9 mouse cellular contexts compared by ENCODE assay signal in the genomic region with DNA sequence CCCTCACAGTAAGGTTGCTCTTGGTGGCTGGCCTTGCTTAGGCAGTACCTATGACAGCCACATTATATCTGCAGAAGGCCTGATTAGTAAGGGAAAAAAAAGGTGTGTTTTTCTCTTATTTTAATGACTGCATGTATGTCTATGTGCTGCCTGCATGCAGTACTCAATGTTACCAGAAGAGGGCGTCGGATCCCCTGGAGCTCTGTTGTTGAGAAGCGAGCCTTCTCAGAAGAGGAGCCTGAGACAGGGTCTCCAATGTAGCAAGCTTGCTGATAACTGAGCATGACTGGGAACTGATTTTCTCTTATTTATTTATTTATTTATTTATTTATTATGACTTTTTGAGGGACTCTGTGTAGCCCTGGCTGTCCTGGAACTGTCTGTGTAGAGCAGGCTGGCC. TPM values are rescaled to one million over a fixed set of nuclear protein-coding genes. Genes with fewer than 3 reads are reported as not detected.
DNase-seq lines count a peak whose midpoint lies in the region; ATAC-seq lines count a peak whose summit lies in the region.
"Had no signal": no experiment of that assay in that cellular context is flagged by ENCODE, and none has a peak within 500 bp of the region (broad histone marks: within the 10 kb centered on the region; RNA-seq: fewer than 3 reads in every experiment).

No protein-coding gene starts in this region.

- H3K4me2 ChIP-seq in forebrain, embryonic 14.5 days (ENCODE audit: low read length) = no peak overlapping the region
- no peak overlapping the region for H3K4me2 ChIP-seq in forebrain, embryonic 13.5 days
- no peak overlapping the region for H3K4me2 ChIP-seq in midbrain, embryonic 16.5 days (ENCODE audit: low read length)
- H3K4me2 ChIP-seq: embryonic facial prominence, embryonic 12.5 days had no signal

- no peaks in the 10 kb centered on the region for H3K9me3 ChIP-seq in forebrain, embryonic 14.5 days (replicated peaks; ENCODE audit: control insufficient read depth, low read length)
- H3K9me3 ChIP-seq in forebrain, embryonic 13.5 days (replicated peaks) = no peaks in the 10 kb centered on the region
- H3K9me3 ChIP-seq in midbrain, embryonic 10.5 days (replicated peaks) = no peaks in the 10 kb centered on the region
- H3K9me3 ChIP-seq in midbrain, embryonic 16.5 days (replicated peaks; ENCODE audit: control insufficient read depth, low read length, poor library complexity, severe bottlenecking) = no peaks in the 10 kb centered on the region
- H3K9me3 ChIP-seq: embryonic facial prominence, embryonic 12.5 days had no signal

- H3K36me3 ChIP-seq in forebrain, embryonic 14.5 days (ENCODE audit: control insufficient read depth, insufficient read depth, low read length) = peaks cover 72% of the 10 kb centered on the region
- peaks cover 79% of the 10 kb centered on the region for H3K36me3 ChIP-seq in forebrain, embryonic 13.5 days (ENCODE audit: poor library complexity, severe bottlenecking)
- H3K36me3 ChIP-seq in midbrain, embryonic 10.5 days = peaks cover 97% of the 10 kb centered on the region
- peaks cover 32% of the 10 kb centered on the region for H3K36me3 ChIP-seq in midbrain, embryonic 16.5 days (ENCODE audit: control insufficient read depth, insufficient read depth, low read length)

- no peaks in the 10 kb centered on the region for H3K27me3 ChIP-seq in forebrain, embryonic 14.5 days (replicated peaks; ENCODE audit: control insufficient read depth, insufficient read depth, low read length)
- H3K27me3 ChIP-seq in forebrain, embryonic 13.5 days = no peaks in the 10 kb centered on the region
- H3K27me3 ChIP-seq in midbrain, embryonic 10.5 days (ENCODE audit: low read depth, poor library complexity, severe bottlenecking) = no peaks in the 10 kb centered on the region
- H3K27me3 ChIP-seq in midbrain, embryonic 16.5 days (ENCODE audit: control insufficient read depth, insufficient read depth, low read depth, low read length) = no peaks in the 10 kb centered on the region
- H3K27me3 ChIP-seq: embryonic facial prominence, embryonic 12.5 days had no signal

- DNase-seq in forebrain, embryonic 14.5 days (ENCODE audit: low spot score) = peak; percentile 40
- DNase-seq in midbrain, embryonic 10.5 days (ENCODE audit: low spot score) = peak; percentile 54
- DNase-seq in c-Kit-positive CD71-negative TER-119-negative erythroid progenitor cells, embryonic 14.5 days (ENCODE audit: low read depth) = peak; percentile 46
- no peak for DNase-seq in gastrocnemius, postnatal 25 days
- DNase-seq in left cerebral cortex, adult 18-20 months (ENCODE audit: low spot score in 2 of 2) = no peak

- no peak overlapping the region for H3K9ac ChIP-seq in forebrain, embryonic 14.5 days (ENCODE audit: low read length)
- H3K9ac ChIP-seq in forebrain, embryonic 13.5 days = no peak overlapping the region
- no peak overlapping the region for H3K9ac ChIP-seq in midbrain, embryonic 16.5 days (ENCODE audit: low read depth, low read length)
- H3K9ac ChIP-seq: embryonic facial prominence, embryonic 12.5 days had no signal

- peak; percentile 2; the same call in 1 of the 2 replicates for ATAC-seq in forebrain, embryonic 14.5 days
- no peak for ATAC-seq in forebrain, embryonic 13.5 days
- ATAC-seq in midbrain, embryonic 16.5 days = no peak
- ATAC-seq in megakaryocyte-erythroid progenitor cell, adult 5-6 weeks (replicated peaks; ENCODE audit: low FRiP score, low TSS enrichment, poor library complexity, severe bottlenecking) = peak; percentile 58

- H3K27ac ChIP-seq in forebrain, embryonic 14.5 days (ENCODE audit: low read depth, low read length) = no peak overlapping the region
- no peak overlapping the region for H3K27ac ChIP-seq in forebrain, embryonic 13.5 days
- no peak overlapping the region for H3K27ac ChIP-seq in midbrain, embryonic 10.5 days (replicated peaks)
- no peak overlapping the region for H3K27ac ChIP-seq in midbrain, embryonic 16.5 days (ENCODE audit: low read length)
- H3K27ac ChIP-seq: embryonic facial prominence, embryonic 12.5 days had no signal

- 24% methylated on average over 3 of the region's 3 CpGs for WGBS in forebrain, embryonic 14.5 days
- 15% methylated on average over 3 of the region's 3 CpGs for WGBS in forebrain, embryonic 13.5 days
- 25% methylated on average over 3 of the region's 3 CpGs for WGBS in midbrain, embryonic 10.5 days
- WGBS in midbrain, embryonic 16.5 days = 26% methylated on average over 3 of the region's 3 CpGs

- no peak overlapping the region for H3K4me3 ChIP-seq in forebrain, embryonic 14.5 days (ENCODE audit: low read depth, low read length)
- no peak overlapping the region for H3K4me3 ChIP-seq in forebrain, embryonic 13.5 days
- no peak overlapping the region for H3K4me3 ChIP-seq in midbrain, embryonic 10.5 days
- no peak overlapping the region for H3K4me3 ChIP-seq in midbrain, embryonic 16.5 days (ENCODE audit: low read depth, low read length)
- H3K4me3 ChIP-seq: embryonic facial prominence, embryonic 12.5 days had no signal

- H3K4me1 ChIP-seq in forebrain, embryonic 14.5 days (ENCODE audit: control insufficient read depth, insufficient read depth, low read length) = no peaks in the 10 kb centered on the region
- H3K4me1 ChIP-seq in forebrain, embryonic 13.5 days = no peaks in the 10 kb centered on the region
- H3K4me1 ChIP-seq in midbrain, embryonic 10.5 days = peaks cover 7% of the 10 kb centered on the region; the same call in 1 of the 2 replicates
- H3K4me1 ChIP-seq in midbrain, embryonic 16.5 days (ENCODE audit: control insufficient read depth, insufficient read depth, low read length) = 0 out of 2 replicates have a peak, but pooled peaks cover 2% of the 10 kb centered on the region
- H3K4me1 ChIP-seq: embryonic facial prominence, embryonic 12.5 days had no signal

RNA-seq across cellular contexts. Expression of a gene that starts 7.3 kb away (rescaled TPM):
- 38.6 and 47.9 TPM in 2 replicates for polyA plus RNA-seq in forebrain, embryonic 14.5 days (2014; fragmentation: Nextera tagmentation; extraction: Ambion mirVana)
- 45.2 and 47.3 TPM in 2 replicates for polyA plus RNA-seq in forebrain, embryonic 13.5 days (2015; fragmentation: Nextera tagmentation; extraction: Ambion mirVana)
- polyA plus RNA-seq in midbrain, embryonic 10.5 days (2016; fragmentation: Nextera tagmentation; extraction: Ambion mirVana) = 24.9 and 25.3 TPM in 2 replicates
- 61.2 and 63.0 TPM in 2 replicates for polyA plus RNA-seq in midbrain, embryonic 16.5 days (2015; fragmentation: Nextera tagmentation; extraction: Ambion mirVana)
- total RNA-seq in megakaryocyte-erythroid progenitor cell, adult 5-6 weeks (2014; fragmentation: Nextera tagmentation) = 4.3 and 15.9 TPM in 2 replicates
- 1.8 and 3.1 TPM in 2 replicates for total RNA-seq in megakaryocyte-erythroid progenitor cell, adult 5-6 weeks (2017)
- 1 to 10 TPM; 5.9 to 6.5 TPM for total RNA-seq in gastrocnemius, postnatal 25 days (2021)
- total RNA-seq in left cerebral cortex, adult 18-20 months (2021) = 10 to 100 TPM; 75.6 to 91.0 TPM

RNA-seq across cellular contexts. Expression of a gene that starts 36.7 kb away (rescaled TPM):
- 81.2 and 90.8 TPM in 2 replicates for polyA plus RNA-seq in forebrain, embryonic 14.5 days (2014; fragmentation: Nextera tagmentation; extraction: Ambion mirVana)
- polyA plus RNA-seq in forebrain, embryonic 13.5 days (2015; fragmentation: Nextera tagmentation; extraction: Ambion mirVana) = 242 and 248 TPM in 2 replicates
- 215 and 228 TPM in 2 replicates for polyA plus RNA-seq in midbrain, embryonic 10.5 days (2016; fragmentation: Nextera tagmentation; extraction: Ambion mirVana)
- 140 and 167 TPM in 2 replicates for polyA plus RNA-seq in midbrain, embryonic 16.5 days (2015; fragmentation: Nextera tagmentation; extraction: Ambion mirVana)
- 85.2 and 100 TPM in 2 replicates for total RNA-seq in megakaryocyte-erythroid progenitor cell, adult 5-6 weeks (2014; fragmentation: Nextera tagmentation)
- 49.2 and 56.4 TPM in 2 replicates for total RNA-seq in megakaryocyte-erythroid progenitor cell, adult 5-6 weeks (2017)
- total RNA-seq in gastrocnemius, postnatal 25 days (2021) = 10 to 100 TPM; 16.9 to 17.4 TPM
- 10 to 100 TPM; 50.2 to 50.8 TPM for total RNA-seq in left cerebral cortex, adult 18-20 months (2021)

RNA-seq across cellular contexts. Expression of a gene that starts 36.8 kb away (rescaled TPM):
- 0.85 and 1.1 TPM in 2 replicates for polyA plus RNA-seq in forebrain, embryonic 14.5 days (2014; fragmentation: Nextera tagmentation; extraction: Ambion mirVana)
- polyA plus RNA-seq in forebrain, embryonic 13.5 days (2015; fragmentation: Nextera tagmentation; extraction: Ambion mirVana) = 0.83 and 1.2 TPM in 2 replicates
- polyA plus RNA-seq in midbrain, embryonic 10.5 days (2016; fragmentation: Nextera tagmentation; extraction: Ambion mirVana) = 0.89 and 1.1 TPM in 2 replicates
- polyA plus RNA-seq in midbrain, embryonic 16.5 days (2015; fragmentation: Nextera tagmentation; extraction: Ambion mirVana) = 0.77 and 0.80 TPM in 2 replicates
- total RNA-seq in megakaryocyte-erythroid progenitor cell, adult 5-6 weeks (2014; fragmentation: Nextera tagmentation) = 0.42 and 0.92 TPM in 2 replicates
- total RNA-seq in megakaryocyte-erythroid progenitor cell, adult 5-6 weeks (2017) = 0.08 and 0.52 TPM in 2 replicates
- 1 to 10 TPM; 2.7 to 3.2 TPM for total RNA-seq in gastrocnemius, postnatal 25 days (2021)
- total RNA-seq in left cerebral cortex, adult 18-20 months (2021) = 1 to 10 TPM; 2.6 to 3.6 TPM

RNA-seq across cellular contexts. Expression of a gene that starts 40.5 kb away (rescaled TPM):
- 7.9 and 9.7 TPM in 2 replicates for polyA plus RNA-seq in forebrain, embryonic 14.5 days (2014; fragmentation: Nextera tagmentation; extraction: Ambion mirVana)
- 16.4 and 18.6 TPM in 2 replicates for polyA plus RNA-seq in forebrain, embryonic 13.5 days (2015; fragmentation: Nextera tagmentation; extraction: Ambion mirVana)
- polyA plus RNA-seq in midbrain, embryonic 10.5 days (2016; fragmentation: Nextera tagmentation; extraction: Ambion mirVana) = 28.7 and 31.9 TPM in 2 replicates
- 3.5 and 4.0 TPM in 2 replicates for polyA plus RNA-seq in midbrain, embryonic 16.5 days (2015; fragmentation: Nextera tagmentation; extraction: Ambion mirVana)
- total RNA-seq in megakaryocyte-erythroid progenitor cell, adult 5-6 weeks (2014; fragmentation: Nextera tagmentation) = 61.7 and 63.1 TPM in 2 replicates
- 41.9 and 42.8 TPM in 2 replicates for total RNA-seq in megakaryocyte-erythroid progenitor cell, adult 5-6 weeks (2017)
- total RNA-seq in gastrocnemius, postnatal 25 days (2021) = under 1 TPM; 0.46 to 0.75 TPM
- total RNA-seq in left cerebral cortex, adult 18-20 months (2021) = 1 to 10 TPM in 1 of 2 experiments, under 1 TPM in 1; 0.98 to 1.2 TPM

Comparison
In these comparisons a context has a peak if more than half of its experiments do, and no peak if none do; other contexts are left out.
1. ATAC-seq: peak in forebrain, embryonic 14.5 days (single experiment) and megakaryocyte-erythroid progenitor cell, adult 5-6 weeks (single experiment); none in forebrain, embryonic 13.5 days (single experiment) and midbrain, embryonic 16.5 days (single experiment).
2. DNase-seq: peak in forebrain, embryonic 14.5 days (single experiment), midbrain, embryonic 10.5 days (single experiment) and c-Kit-positive CD71-negative TER-119-negative erythroid progenitor cells, embryonic 14.5 days (single experiment); none in gastrocnemius, postnatal 25 days (single experiment) and left cerebral cortex, adult 18-20 months (0 of 2).